Mouse (Mus musculus) left cerebral cortex, adult 18-20 months (tissue): ENCODE data around the gene Gas2. TPM values are rescaled to one million over a fixed set of nuclear protein-coding genes. Genes with fewer than 3 reads are reported as not detected.
A peak's percentile ranks its signal among the peaks of the same experiment; 100 is the strongest.

ENCODE experiments used
- DNase-seq, 2 experiments: peaks; one replicate each; pipeline ENCODE4 v3.0.0; 2021 to 2022; ENCODE audit warnings: low spot score in 2 of 2, mixed read lengths in 1 of 2
- total RNA-seq, 2 experiments: library from RNA; stranded (reverse); gene quantifications; 2 replicates each; pipeline ENCODE4 v1.2.3; 2021

Gene Gas2
- total RNA-seq, 2 experiments from 2014 or later = 42.7 to 48.0 TPM

GRCm38 (mm10) chr7:52037600-52038582 is 176.1 kb downstream of the Gas2 start:
- DNase-seq = peak; percentile 24 to 64

Other genes with a start within 250 kb of the Gas2 start
- gene Slc17a6, start 240.0 kb upstream of the Gas2 start, total RNA-seq = 10 to 100 TPM; 28.4 to 34.3 TPM
- gene Fancf, start 252 bp downstream of the Gas2 start, total RNA-seq = 1 to 10 TPM; 4.2 to 5.3 TPM
- 10 to 100 TPM; 35.4 to 39.7 TPM for gene Svip, start 144.0 kb downstream of the Gas2 start, total RNA-seq
- gene 1700015G11Rik, start 153.7 kb downstream of the Gas2 start, total RNA-seq = not detected